Mouse (Mus musculus): ENCODE measurements around the gene Smpd4. TPM values are rescaled to one million over a fixed set of nuclear protein-coding genes. Genes with fewer than 3 reads are reported as not detected.

Gene Smpd4
- 196 and 203 TPM in 2 replicates for polyA plus RNA-seq (2012; rRNA removed)

- Histone ChIP-seq H3K4me1 (ENCODE audit: control insufficient read depth, insufficient read depth, low read length) (peaks cover 5% of the 10 kb centered on the region; the same call in 1 of the 2 replicates), H3K4me3 (ENCODE audit: insufficient read depth, low read length) (peak within 1 kb of the TSS; percentile 93), H3K27ac (ENCODE audit: insufficient read depth, low read length) (no peak within 1 kb of the TSS)
- TF ChIP-seq CTCF (IDR thresholded peaks at IDR 0.05; ENCODE audit: extremely low read depth, insufficient read depth, low read length) (no peak), POLR2A (IDR thresholded peaks at IDR 0.05; ENCODE audit: extremely low read depth, insufficient read depth, low read length) (no peak)
These were observed at the start of gene Smpd4 for GRCm38 (mm10) chr16:17619198-17620105. Smpd4 (plus strand) TSS chr16:17619354.

- TF ChIP-seq CTCF (IDR thresholded peaks at IDR 0.05; ENCODE audit: extremely low read depth, insufficient read depth, low read length) (no peak), POLR2A (IDR thresholded peaks at IDR 0.05; ENCODE audit: extremely low read depth, insufficient read depth, low read length) (peak; percentile 72)
- peaks cover 1% of the 10 kb centered on the region; the same call in 1 of the 2 replicates for H3K4me1 ChIP-seq (ENCODE audit: control insufficient read depth, insufficient read depth, low read length)
- peak overlapping the region; percentile 66 for H3K27ac ChIP-seq (ENCODE audit: insufficient read depth, low read length)
- peak overlapping the region; percentile 65 for H3K4me3 ChIP-seq (ENCODE audit: insufficient read depth, low read length)
These were observed 43.0 kb upstream of the Smpd4 start for GRCm38 (mm10) chr16:17575870-17576824.

- Histone ChIP-seq H3K4me3 (ENCODE audit: insufficient read depth, low read length) (peak overlapping the region; percentile 65), H3K27ac (ENCODE audit: insufficient read depth, low read length) (no peak overlapping the region), H3K4me1 (ENCODE audit: control insufficient read depth, insufficient read depth, low read length) (peaks cover 1% of the 10 kb centered on the region; the same call in 1 of the 2 replicates)
- no peak for TF ChIP-seq CTCF (IDR thresholded peaks at IDR 0.05; ENCODE audit: extremely low read depth, insufficient read depth, low read length)
- TF ChIP-seq POLR2A (IDR thresholded peaks at IDR 0.05; ENCODE audit: extremely low read depth, insufficient read depth, low read length): no peak
These were observed 42.3 kb upstream of the Smpd4 start for GRCm38 (mm10) chr16:17576825-17577215.

GRCm38 (mm10) chr16:17583064-17583463 is 36.1 kb upstream of the Smpd4 start, which contains the start of gene Slc7a4:
Slc7a4 (minus strand) TSS chr16:17583214.
- H3K4me1 ChIP-seq (ENCODE audit: control insufficient read depth, insufficient read depth, low read length): no peaks in the 10 kb centered on the region
- no peak within 1 kb of the TSS for H3K27ac ChIP-seq (ENCODE audit: insufficient read depth, low read length)
- H3K4me3 ChIP-seq (ENCODE audit: insufficient read depth, low read length): no peak within 1 kb of the TSS
- TF ChIP-seq CTCF (IDR thresholded peaks at IDR 0.05; ENCODE audit: extremely low read depth, insufficient read depth, low read length) (peak; percentile 49), POLR2A (IDR thresholded peaks at IDR 0.05; ENCODE audit: extremely low read depth, insufficient read depth, low read length) (no peak)

- H3K27ac ChIP-seq (ENCODE audit: insufficient read depth, low read length): no peak overlapping the region
These were observed 34.6 kb upstream of the Smpd4 start for GRCm38 (mm10) chr16:17584555-17584954.

GRCm38 (mm10) chr16:17590731-17591130 is 28.4 kb upstream of the Smpd4 start:
- H3K4me3 ChIP-seq (ENCODE audit: insufficient read depth, low read length): no peak overlapping the region
- H3K4me1 ChIP-seq (ENCODE audit: control insufficient read depth, insufficient read depth, low read length): no peaks in the 10 kb centered on the region
- H3K27ac ChIP-seq (ENCODE audit: insufficient read depth, low read length): no peak overlapping the region
- no peak for TF ChIP-seq CTCF (IDR thresholded peaks at IDR 0.05; ENCODE audit: extremely low read depth, insufficient read depth, low read length)
- no peak for TF ChIP-seq POLR2A (IDR thresholded peaks at IDR 0.05; ENCODE audit: extremely low read depth, insufficient read depth, low read length)

More at GRCm38 (mm10) chr16:17584555-17584954, 34.6 kb upstream of the Smpd4 start:
- TF ChIP-seq POLR2A (IDR thresholded peaks at IDR 0.05; ENCODE audit: extremely low read depth, insufficient read depth, low read length) (no peak), CTCF (IDR thresholded peaks at IDR 0.05; ENCODE audit: extremely low read depth, insufficient read depth, low read length) (no peak)
- Histone ChIP-seq H3K4me3 (ENCODE audit: insufficient read depth, low read length) (no peak overlapping the region), H3K4me1 (ENCODE audit: control insufficient read depth, insufficient read depth, low read length) (no peaks in the 10 kb centered on the region)

GRCm38 (mm10) chr16:17600944-17601562 is 18.1 kb upstream of the Smpd4 start:
- no peak for TF ChIP-seq POLR2A (IDR thresholded peaks at IDR 0.05; ENCODE audit: extremely low read depth, insufficient read depth, low read length)
- peak; percentile 24; the same call in 1 of the 2 replicates for TF ChIP-seq CTCF (IDR thresholded peaks at IDR 0.05; ENCODE audit: extremely low read depth, insufficient read depth, low read length)
- Histone ChIP-seq H3K4me1 (ENCODE audit: control insufficient read depth, insufficient read depth, low read length) (no peaks in the 10 kb centered on the region), H3K4me3 (ENCODE audit: insufficient read depth, low read length) (no peak overlapping the region), H3K27ac (ENCODE audit: insufficient read depth, low read length) (no peak overlapping the region)

- no peak overlapping the region for H3K27ac ChIP-seq (ENCODE audit: insufficient read depth, low read length)
- H3K4me3 ChIP-seq (ENCODE audit: insufficient read depth, low read length): no peak overlapping the region
- no peaks in the 10 kb centered on the region for H3K4me1 ChIP-seq (ENCODE audit: control insufficient read depth, insufficient read depth, low read length)
- TF ChIP-seq CTCF (IDR thresholded peaks at IDR 0.05; ENCODE audit: extremely low read depth, insufficient read depth, low read length) (no peak), POLR2A (IDR thresholded peaks at IDR 0.05; ENCODE audit: extremely low read depth, insufficient read depth, low read length) (no peak)
These were observed 14.2 kb upstream of the Smpd4 start for GRCm38 (mm10) chr16:17604941-17605340.

GRCm38 (mm10) chr16:17605684-17606083 is 13.5 kb upstream of the Smpd4 start:
- Histone ChIP-seq H3K4me1 (ENCODE audit: control insufficient read depth, insufficient read depth, low read length) (no peaks in the 10 kb centered on the region), H3K4me3 (ENCODE audit: insufficient read depth, low read length) (no peak overlapping the region), H3K27ac (ENCODE audit: insufficient read depth, low read length) (no peak overlapping the region)
- no peak for TF ChIP-seq CTCF (IDR thresholded peaks at IDR 0.05; ENCODE audit: extremely low read depth, insufficient read depth, low read length)
- no peak for TF ChIP-seq POLR2A (IDR thresholded peaks at IDR 0.05; ENCODE audit: extremely low read depth, insufficient read depth, low read length)
